Mouse (Mus musculus): ENCODE measurements around the gene Olfr283.

The Olfr283 gene

GRCm38 (mm10) chr15:98340887-98341286, 39.9 kb downstream of the Olfr283 start, which contains the start of gene Olfr284:
Gene Olfr284, minus strand, starts transcription at chr15:98340987.
- no peak for TF ChIP-seq GATA4 (IDR thresholded peaks at IDR 0.05; ENCODE audit: insufficient replicate concordance, low read length)
